Mouse (Mus musculus) liver, postnatal 0 days (tissue): ENCODE measurements at regions not wholly inside any gene's neighbourhood (a gene's known extent, or its start where the extent isn't known, plus 50 kb on each side); places are given as distances from the start of the nearest gene placed in this dataset.

Experiments used
- CTCF ChIP-seq: sonication (generic); IDR thresholded peaks from 2 replicates; pipeline ENCODE4 v1.5.1; 2016; ENCODE audit warnings: antibody characterized with exemption, low read depth
- EP300 ChIP-seq: IDR thresholded peaks from 2 replicates; pipeline ENCODE4 v1.6.1; 2016; ENCODE audit warnings: antibody characterized with exemption, low read depth, mild to moderate bottlenecking

DNA sequence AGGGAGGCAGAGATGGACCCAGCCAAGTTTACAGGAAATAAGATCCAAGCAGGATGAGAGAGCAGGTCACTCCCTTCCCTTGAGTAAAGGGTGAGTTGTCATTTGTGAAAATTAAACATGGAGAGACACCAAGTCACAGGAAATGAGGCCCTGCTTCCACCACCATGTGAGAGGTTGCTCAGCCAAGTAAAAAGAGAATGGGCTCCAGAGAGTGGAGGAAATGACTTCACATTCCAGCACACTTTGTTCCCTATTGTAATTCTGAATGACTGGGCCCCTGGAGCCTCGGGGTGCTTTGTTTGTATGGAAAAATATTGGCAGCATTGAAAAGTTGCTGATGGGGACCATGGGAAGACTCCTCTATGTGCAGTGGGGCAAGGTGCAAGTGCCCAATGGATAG, 129.9 kb upstream of the Rab11fip2 start:
- TF ChIP-seq CTCF = no peak
- no peak for TF ChIP-seq EP300
